Mouse (Mus musculus) liver, adult 2 months (tissue): ENCODE measurements at regions not wholly inside any gene's neighbourhood (a gene's known extent, or its start where the extent isn't known, plus 50 kb on each side); places are given as distances from the start of the nearest gene placed in this dataset.

Source experiments
- DNase-seq: peaks from one replicate; pipeline ENCODE4 v3.0.0-alpha.2; 2011; ENCODE audit warnings: low read depth, low spot score; ENCODE audit errors: extremely low read depth
- H3K27ac ChIP-seq: fragments of 200-500 bp; replicated peaks from 2 replicates; pipeline ENCODE4 v1.5.1; 2012; ENCODE audit warnings: low read depth, mild to moderate bottlenecking, control low read depth, inconsistent platforms, low read length; ENCODE audit not compliant: insufficient read depth
- H3K27me3 ChIP-seq: fragments of 200-500 bp; 2 replicates; pipeline ENCODE4 v1.6.1; 2012; ENCODE audit warnings: mild to moderate bottlenecking, moderate library complexity, low read length, inconsistent platforms; ENCODE audit not compliant: control insufficient read depth, insufficient read depth
- H3K36me3 ChIP-seq: fragments of 200-500 bp; 2 replicates; pipeline ENCODE4 v1.6.1; 2012; ENCODE audit warnings: low read length, inconsistent platforms; ENCODE audit not compliant: control insufficient read depth, insufficient read depth
- H3K4me1 ChIP-seq: fragments of 200-500 bp; 2 replicates; pipeline ENCODE4 v1.6.1; 2011; ENCODE audit warnings: low read length; ENCODE audit not compliant: control insufficient read depth, insufficient read depth
- H3K4me3 ChIP-seq: fragments of 200-500 bp; 2 replicates; pipeline ENCODE4 v1.5.1; 2011; ENCODE audit warnings: low read depth, mild to moderate bottlenecking, control low read depth, low read length, moderate library complexity; ENCODE audit not compliant: insufficient read depth
- H3K79me2 ChIP-seq: fragments of 200-500 bp; 2 replicates; pipeline ENCODE4 v1.6.1; 2012; ENCODE audit warnings: inconsistent platforms, mild to moderate bottlenecking, low read length, moderate library complexity; ENCODE audit not compliant: control insufficient read depth, insufficient read depth
- H3K9ac ChIP-seq: fragments of 200-500 bp; 2 replicates; pipeline ENCODE4 v1.6.1; 2012; ENCODE audit warnings: low read depth, mild to moderate bottlenecking, control low read depth, inconsistent platforms, low read length
- CTCF ChIP-seq: fragments of 200-500 bp; IDR thresholded peaks from 2 replicates; pipeline ENCODE4 v1.5.1; 2011; ENCODE audit warnings: low read depth, low read length, control low read depth
- POLR2A ChIP-seq: fragments of 200-500 bp; IDR thresholded peaks from 2 replicates; pipeline ENCODE4 v1.6.1; 2011; ENCODE audit warnings: low read length, control low read depth; ENCODE audit not compliant: insufficient read depth; ENCODE audit errors: extremely low read depth
- WGBS: fragments of 180-500 bp; shearing (Covaris S2); methylation state at CpG from one replicate; pipeline ENCODE4 v1.1.7; 2018; 5-methylcytosine and 5-hydroxymethylcytosine counted together

DNA sequence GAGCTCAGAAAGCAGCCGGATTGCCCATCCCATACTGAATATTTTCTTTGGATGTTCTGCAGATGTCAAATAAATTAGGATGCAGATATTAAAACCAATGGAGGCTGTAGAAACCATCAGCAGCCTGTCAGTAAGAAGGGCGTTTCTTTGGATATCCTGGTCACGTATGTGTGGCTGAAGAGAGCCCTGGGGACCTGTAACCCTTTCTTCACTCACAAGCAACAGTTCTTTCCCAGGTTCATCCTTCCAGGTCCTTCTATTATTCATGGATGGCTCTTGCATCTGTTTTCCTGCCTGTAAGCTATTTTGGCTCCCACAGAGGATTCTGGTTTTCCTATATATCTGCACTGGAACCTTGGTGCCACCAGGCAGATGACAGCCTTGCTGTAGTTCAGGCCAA is 372.2 kb upstream of the Nt5c1b start:
- 75% methylated on average over 3 of the region's 3 CpGs for WGBS
- no peak for DNase-seq
- TF ChIP-seq POLR2A, result no peak
- no peak for TF ChIP-seq CTCF

DNA sequence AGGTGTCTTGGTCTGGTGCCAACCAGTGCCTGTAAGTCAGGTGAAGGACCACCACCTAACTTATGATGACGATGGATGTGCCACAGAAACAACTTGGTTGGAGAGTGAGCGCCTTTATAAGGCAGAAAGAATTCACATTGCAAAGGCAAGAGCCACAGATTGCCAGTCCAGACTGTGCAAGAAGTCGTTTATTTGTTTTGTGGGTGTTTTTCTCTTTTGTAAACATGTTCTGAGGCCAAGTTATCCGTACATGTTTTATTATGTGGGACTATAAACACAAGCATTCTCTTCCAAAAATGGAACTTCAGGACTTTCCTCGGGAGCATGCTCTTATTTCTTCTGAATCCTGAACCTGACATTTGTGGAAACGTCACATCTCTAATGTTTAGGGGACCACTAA is 369.8 kb upstream of the Nt5c1b start:
- Histone ChIP-seq H3K79me2 (no peaks in the 10 kb centered on the region), H3K27me3 (no peaks in the 10 kb centered on the region), H3K27ac (no peak overlapping the region), H3K36me3 (no peaks in the 10 kb centered on the region), H3K9ac (no peak overlapping the region), H3K4me1 (no peaks in the 10 kb centered on the region), H3K4me3 (no peak overlapping the region)
- 65% methylated on average over 6 of the region's 6 CpGs for WGBS
- no peak for DNase-seq
- TF ChIP-seq CTCF (no peak), POLR2A (no peak)

More for the DNA sequence above, 372.2 kb upstream of the Nt5c1b start:
- no peaks in the 10 kb centered on the region for H3K36me3 ChIP-seq
- no peaks in the 10 kb centered on the region for H3K79me2 ChIP-seq
- H3K27ac ChIP-seq, result no peak overlapping the region
- H3K9ac ChIP-seq, result no peak overlapping the region
- no peaks in the 10 kb centered on the region for H3K4me1 ChIP-seq
- H3K27me3 ChIP-seq, result no peaks in the 10 kb centered on the region
- no peak overlapping the region for H3K4me3 ChIP-seq

DNA sequence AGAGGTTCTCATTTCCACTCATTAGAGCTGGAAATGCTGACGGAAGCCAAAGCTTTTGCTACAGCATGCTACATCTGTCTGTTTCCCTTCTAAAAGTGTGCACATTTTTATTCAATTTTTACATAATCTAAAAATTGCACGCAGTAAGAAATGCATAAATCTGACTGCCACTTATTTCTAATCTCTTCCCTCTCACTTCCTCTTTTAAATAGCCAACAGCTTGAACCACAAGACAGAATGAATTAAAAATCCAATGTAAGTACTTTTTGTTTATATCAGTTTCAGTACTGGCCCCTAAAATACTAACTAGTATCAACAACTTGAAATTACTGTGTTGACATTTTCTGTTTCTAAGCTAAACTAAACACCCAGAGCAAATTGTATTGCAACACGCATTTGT is 361.3 kb upstream of the Nt5c1b start:
- Histone ChIP-seq H3K27ac (no peak overlapping the region), H3K4me3 (no peak overlapping the region), H3K36me3 (no peaks in the 10 kb centered on the region), H3K27me3 (no peaks in the 10 kb centered on the region), H3K4me1 (no peaks in the 10 kb centered on the region), H3K79me2 (no peaks in the 10 kb centered on the region), H3K9ac (no peak overlapping the region)
- WGBS, result 60% methylated on average over 3 of the region's 3 CpGs
- TF ChIP-seq CTCF, result no peak
- TF ChIP-seq POLR2A, result no peak
- DNase-seq, result no peak

DNA sequence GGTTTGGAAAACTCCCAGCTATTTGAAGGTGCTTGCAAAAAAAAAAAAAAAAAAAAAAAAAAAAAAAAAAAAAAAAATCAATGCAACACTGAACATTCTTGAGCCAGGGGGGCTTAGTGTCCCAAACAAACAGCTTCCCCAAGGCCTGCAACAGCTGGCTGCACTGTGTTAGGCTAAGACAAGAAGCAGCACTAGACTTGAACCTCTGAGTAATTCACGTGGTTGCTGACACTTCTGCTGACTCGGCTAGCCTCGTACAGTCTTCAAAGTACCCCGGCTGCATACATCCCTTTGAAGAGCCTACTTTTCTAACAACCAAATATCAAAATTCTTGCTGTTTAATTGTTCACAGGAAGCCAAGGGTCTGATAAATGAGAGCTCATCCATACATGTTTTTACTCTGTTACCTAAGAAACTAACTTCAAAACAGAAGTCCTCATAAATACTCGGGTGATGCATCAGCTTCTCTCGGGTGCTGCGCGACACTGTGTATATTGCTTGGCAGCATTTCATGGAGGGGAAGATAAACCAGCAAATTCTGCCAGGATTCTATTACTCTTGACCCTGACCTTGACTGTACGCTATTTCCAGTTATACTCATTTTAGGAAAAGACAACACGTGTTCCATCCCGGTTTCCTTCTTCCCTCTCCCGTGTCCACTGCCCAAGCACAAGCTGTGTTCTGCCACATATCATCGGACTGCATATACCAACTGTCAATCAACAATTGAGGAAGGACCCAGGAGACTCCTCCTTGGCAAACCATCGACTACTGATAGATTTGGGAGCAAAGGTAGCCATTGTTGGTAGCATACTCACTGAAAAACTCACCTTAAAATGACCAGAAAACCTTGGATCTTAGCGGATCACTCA is 352.8 kb upstream of the Nt5c1b start:
- H3K27ac ChIP-seq, result no peak overlapping the region
- no peaks in the 10 kb centered on the region for H3K27me3 ChIP-seq
- H3K4me3 ChIP-seq, result no peak overlapping the region
- no peak overlapping the region for H3K9ac ChIP-seq
- DNase-seq, result no peak
- H3K4me1 ChIP-seq, result no peaks in the 10 kb centered on the region
- TF ChIP-seq CTCF (no peak), POLR2A (no peak)
- no peaks in the 10 kb centered on the region for H3K36me3 ChIP-seq
- H3K79me2 ChIP-seq, result no peaks in the 10 kb centered on the region
- whole genome bisulfite sequencing, result 78% methylated on average over 15 of the region's 15 CpGs

DNA sequence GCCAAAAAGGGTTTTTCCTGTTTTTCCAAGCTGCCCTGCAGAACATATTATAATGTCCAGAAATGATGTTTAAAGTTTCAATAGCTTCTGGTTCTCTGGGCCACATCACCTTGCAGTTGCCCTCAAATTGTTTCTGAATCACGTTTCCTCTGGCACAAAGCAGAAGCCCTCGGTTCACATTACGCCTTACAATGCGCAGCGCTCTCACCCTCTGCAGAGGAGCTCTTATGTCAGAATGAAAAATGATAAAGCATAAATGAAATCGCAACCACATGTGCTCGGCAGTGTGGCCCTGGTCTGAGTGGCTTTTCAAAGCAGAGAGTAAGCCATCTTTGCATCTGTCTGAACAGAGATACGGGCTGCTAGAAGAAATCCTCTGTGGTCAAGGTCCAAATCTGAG is 334.3 kb upstream of the Nt5c1b start:
- Histone ChIP-seq H3K36me3 (no peaks in the 10 kb centered on the region), H3K4me1 (no peaks in the 10 kb centered on the region), H3K79me2 (no peaks in the 10 kb centered on the region), H3K4me3 (no peak overlapping the region), H3K27ac (no peak overlapping the region), H3K27me3 (no peaks in the 10 kb centered on the region), H3K9ac (no peak overlapping the region)
- TF ChIP-seq POLR2A (no peak), CTCF (no peak)
- no peak for DNase-seq
- 85% methylated on average over 8 of the region's 8 CpGs for WGBS

DNA sequence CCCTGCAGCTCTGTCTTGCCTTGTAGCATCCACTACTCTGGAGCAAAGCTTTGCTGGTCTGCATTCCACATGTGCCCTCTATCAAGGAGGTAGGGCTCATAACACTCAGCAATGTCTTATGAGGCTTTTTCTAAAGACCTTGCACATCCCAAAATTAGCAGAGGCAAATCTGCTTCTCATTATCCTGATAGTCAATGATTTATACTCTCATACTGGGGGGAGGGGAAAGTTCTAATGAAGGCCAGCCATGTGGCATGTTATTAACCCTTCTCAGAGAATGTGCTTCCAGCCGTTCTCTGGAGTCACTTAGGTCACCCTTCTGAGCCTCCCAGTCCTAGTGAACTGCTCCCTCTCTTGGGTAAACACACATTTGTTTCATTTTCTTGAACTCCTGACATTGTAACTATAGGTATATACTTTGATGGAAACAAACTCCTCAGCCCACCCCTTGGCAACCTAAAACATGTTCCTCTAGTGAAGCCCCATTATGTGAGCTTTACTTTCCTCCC is 307.7 kb upstream of the Nt5c1b start:
- Histone ChIP-seq H3K4me1 (no peaks in the 10 kb centered on the region), H3K79me2 (no peaks in the 10 kb centered on the region), H3K4me3 (no peak overlapping the region), H3K27ac (no peak overlapping the region), H3K36me3 (no peaks in the 10 kb centered on the region), H3K9ac (no peak overlapping the region), H3K27me3 (no peaks in the 10 kb centered on the region)
- DNase-seq, result no peak
- TF ChIP-seq POLR2A, result no peak
- TF ChIP-seq CTCF, result no peak
- WGBS, result 31% methylated on average over 1 of the region's 1 CpGs
